Mouse (Mus musculus) limb, embryonic 13.5 days (tissue): ENCODE data around the gene Tex264. TPM values are rescaled to one million over a fixed set of nuclear protein-coding genes. Genes with fewer than 3 reads are reported as not detected.

Experiments
- ATAC-seq: fragments of 200-750 bp; cut with Nextera tagmentation; 2 replicates; pipeline ENCODE4 v1.8.0; 2017; ENCODE audit warnings: low read depth, moderate number of reproducible peaks, moderate TSS enrichment; ENCODE audit not compliant: low FRiP score
- H3K27ac ChIP-seq: fragments of 300-500 bp; sonication (generic); 2 replicates; pipeline ENCODE4 v1.5.1; 2015; ENCODE audit warnings: inconsistent platforms, mild to moderate bottlenecking, moderate library complexity
- H3K27me3 ChIP-seq: fragments of 300-500 bp; sonication (generic); 2 replicates; pipeline ENCODE4 v1.6.1; 2015; ENCODE audit warnings: mild to moderate bottlenecking, inconsistent platforms
- H3K36me3 ChIP-seq: fragments of 300-500 bp; sonication (generic); 2 replicates; pipeline ENCODE4 v1.6.1; 2015; ENCODE audit warnings: inconsistent platforms, mild to moderate bottlenecking, moderate library complexity
- H3K4me1 ChIP-seq: fragments of 300-500 bp; sonication (generic); 2 replicates; pipeline ENCODE4 v1.6.1; 2015; ENCODE audit warnings: inconsistent platforms
- H3K4me2 ChIP-seq: fragments of 300-500 bp; sonication (generic); replicated peaks from 2 replicates; pipeline ENCODE4 v1.6.1; 2015; ENCODE audit warnings: inconsistent platforms, mild to moderate bottlenecking, moderate library complexity
- H3K4me3 ChIP-seq: fragments of 300-500 bp; sonication (generic); 2 replicates; pipeline ENCODE4 v1.5.1; 2015; ENCODE audit warnings: moderate library complexity, mild to moderate bottlenecking, inconsistent platforms
- H3K9ac ChIP-seq: fragments of 300-500 bp; sonication (generic); 2 replicates; pipeline ENCODE4 v1.6.1; 2015; ENCODE audit warnings: mild to moderate bottlenecking, inconsistent platforms
- H3K9me3 ChIP-seq: fragments of 300-500 bp; sonication (generic); 2 replicates; pipeline ENCODE4 v1.6.1; 2016; ENCODE audit warnings: inconsistent platforms
- WGBS: fragments of 180-500 bp; shearing (Covaris S2); methylation state at CpG from one replicate; pipeline ENCODE4 v1.1.7; 2015; 5-methylcytosine and 5-hydroxymethylcytosine counted together
- polyA plus RNA-seq: library from polyadenylated mRNA; unstranded; fragments of >200 nt; fragmentation: Nextera tagmentation; extraction: Ambion mirVana; gene quantifications from 2 replicates; pipeline ENCODE4 v1.2.1, GENCODE M21; 2015

The Tex264 gene
- polyA plus RNA-seq, 1 experiment from 2014 or later: 61.5 TPM

DNA sequence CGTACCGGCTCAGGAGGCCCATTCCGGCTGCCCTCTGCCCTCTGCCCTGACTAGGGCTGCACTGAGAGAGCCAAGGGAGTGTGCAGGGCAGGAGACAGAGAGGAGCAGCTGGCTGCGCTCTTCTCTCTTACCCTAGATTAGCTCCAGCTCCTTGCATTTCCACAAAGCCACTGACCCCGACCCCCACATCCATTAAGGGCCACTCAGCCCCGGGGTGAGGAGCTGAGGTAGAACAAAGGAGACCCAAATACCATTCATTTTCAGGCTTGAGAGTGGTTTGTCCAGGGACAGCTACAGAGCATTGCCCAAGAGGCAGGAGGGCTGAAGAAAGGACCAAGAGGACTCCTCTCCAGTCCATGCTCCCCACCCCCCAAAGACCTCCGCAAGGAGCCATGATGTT, 26.3 kb downstream of the Tex264 start:
- no peak for ATAC-seq
- Histone ChIP-seq H3K27me3 (peaks cover 29% of the 10 kb centered on the region), H3K4me3 (no peak overlapping the region), H3K4me2 (no peak overlapping the region), H3K27ac (no peak overlapping the region), H3K4me1 (peaks cover 8% of the 10 kb centered on the region), H3K9ac (no peak overlapping the region), H3K9me3 (no peaks in the 10 kb centered on the region), H3K36me3 (peaks cover 67% of the 10 kb centered on the region)
- 78% methylated on average over 7 of the region's 7 CpGs for WGBS

DNA sequence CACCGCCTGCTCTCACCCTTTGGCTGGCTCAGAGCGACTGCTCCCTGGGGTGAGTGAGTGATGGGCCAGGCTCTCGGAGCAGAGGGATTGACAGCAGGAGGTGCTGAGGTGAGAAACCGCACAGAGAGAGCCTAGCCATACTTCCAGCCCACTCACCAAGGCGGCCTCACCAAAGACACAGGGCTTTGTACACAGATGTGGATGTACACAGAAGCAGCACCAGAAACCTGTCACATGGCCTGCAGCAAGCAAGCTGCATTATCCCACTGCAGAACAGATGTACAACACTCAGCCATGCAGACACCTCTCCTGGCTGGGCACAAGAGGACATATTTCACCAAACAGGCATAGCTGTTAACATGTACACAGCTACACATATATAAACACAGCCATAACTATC, 28.1 kb downstream of the Tex264 start:
- Histone ChIP-seq H3K9ac (no peak overlapping the region), H3K27me3 (peaks cover 44% of the 10 kb centered on the region), H3K36me3 (peaks cover 49% of the 10 kb centered on the region), H3K27ac (no peak overlapping the region), H3K9me3 (no peaks in the 10 kb centered on the region), H3K4me1 (peaks cover 8% of the 10 kb centered on the region), H3K4me2 (no peak overlapping the region), H3K4me3 (no peak overlapping the region)
- no peak for ATAC-seq
- 33% methylated on average over 5 of the region's 5 CpGs for WGBS

DNA sequence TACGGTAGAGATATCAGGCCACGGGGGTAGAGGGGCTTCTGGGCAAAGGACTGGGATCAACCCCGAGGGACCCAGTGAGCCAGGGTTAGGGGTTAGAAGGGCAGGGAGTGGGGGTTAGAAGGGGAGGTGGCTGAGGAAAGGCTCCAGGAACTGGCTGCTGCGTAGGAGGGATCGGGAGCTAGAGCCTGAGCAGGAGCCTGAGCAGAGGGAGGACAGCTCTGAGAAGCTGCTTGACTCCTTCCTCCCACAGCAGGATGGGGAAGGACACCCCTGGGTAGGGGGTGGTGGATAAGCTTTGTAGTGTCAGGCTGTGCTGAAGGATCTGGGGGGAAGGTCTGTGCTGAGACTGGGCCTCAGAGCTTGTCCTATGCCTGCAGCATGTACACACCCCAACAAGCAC, 28.9 kb downstream of the Tex264 start:
- ATAC-seq: no peak
- 43% methylated on average over 5 of the region's 5 CpGs for WGBS
- no peak overlapping the region for H3K4me3 ChIP-seq
- H3K27me3 ChIP-seq: peaks cover 47% of the 10 kb centered on the region
- peaks cover 41% of the 10 kb centered on the region for H3K36me3 ChIP-seq
- peaks cover 8% of the 10 kb centered on the region for H3K4me1 ChIP-seq
- H3K9me3 ChIP-seq: no peaks in the 10 kb centered on the region
- no peak overlapping the region for H3K4me2 ChIP-seq
- no peak overlapping the region for H3K9ac ChIP-seq
- H3K27ac ChIP-seq: no peak overlapping the region

DNA sequence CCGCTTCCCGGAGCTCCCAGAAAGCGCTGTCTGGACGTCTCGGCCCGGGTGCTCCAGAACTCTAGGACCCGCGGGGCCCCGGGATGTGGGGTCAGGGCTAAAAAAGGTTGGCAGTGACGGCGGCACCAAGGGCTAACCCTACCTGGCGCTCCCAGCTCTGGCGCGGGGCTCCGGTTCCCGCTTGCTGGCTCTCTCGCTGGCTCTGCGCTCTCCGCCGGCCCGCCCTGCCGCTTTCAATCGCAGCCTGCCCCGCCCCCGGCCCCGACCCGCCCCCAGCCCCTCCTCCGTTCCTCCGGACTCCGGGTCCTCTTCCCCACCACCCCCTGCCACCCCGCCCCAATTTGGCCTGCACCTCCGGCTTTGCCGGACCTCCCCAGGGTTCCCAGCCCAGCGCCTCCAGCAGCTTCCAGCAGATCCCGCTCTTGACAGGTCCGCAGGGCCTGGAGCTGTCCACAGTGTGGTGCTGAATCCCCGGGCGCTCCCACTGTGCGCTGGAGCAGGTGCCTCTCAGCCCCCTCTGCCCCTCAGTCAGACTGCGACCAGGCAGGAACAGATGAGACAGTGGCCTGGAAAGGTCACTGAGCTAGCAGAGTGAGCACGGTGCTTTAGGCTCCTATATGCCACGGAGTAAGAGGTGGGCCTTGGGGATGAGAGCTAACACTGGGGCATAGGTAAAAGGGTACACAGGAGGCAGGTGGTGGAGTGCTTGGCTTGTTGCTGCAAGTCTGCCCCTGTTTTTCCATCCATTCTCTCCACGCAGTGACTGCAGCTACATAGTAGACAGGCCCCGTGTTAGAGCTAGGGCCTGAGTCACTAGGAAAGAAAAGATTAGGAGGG, 29.6 kb downstream of the Tex264 start, which contains the start of gene Grm2:
Gene Grm2, minus strand, starts transcription at position 199 of the 837 bp plus-strand sequence.
- no peak within 1 kb of the TSS for H3K27ac ChIP-seq
- peak within 1 kb of the TSS; percentile 70 for H3K4me2 ChIP-seq
- ATAC-seq: peak; percentile 72; the same call in 1 of the 2 replicates
- peak within 1 kb of the TSS; percentile 36 for H3K4me3 ChIP-seq
- peaks cover 34% of the 10 kb centered on the region for H3K36me3 ChIP-seq
- H3K9ac ChIP-seq: no peak within 1 kb of the TSS; the same call in 1 of the 2 replicates
- H3K4me1 ChIP-seq: peaks cover 8% of the 10 kb centered on the region
- 2% methylated on average over 42 of the region's 44 CpGs for WGBS
- H3K9me3 ChIP-seq: no peaks in the 10 kb centered on the region
- H3K27me3 ChIP-seq: peaks cover 47% of the 10 kb centered on the region

DNA sequence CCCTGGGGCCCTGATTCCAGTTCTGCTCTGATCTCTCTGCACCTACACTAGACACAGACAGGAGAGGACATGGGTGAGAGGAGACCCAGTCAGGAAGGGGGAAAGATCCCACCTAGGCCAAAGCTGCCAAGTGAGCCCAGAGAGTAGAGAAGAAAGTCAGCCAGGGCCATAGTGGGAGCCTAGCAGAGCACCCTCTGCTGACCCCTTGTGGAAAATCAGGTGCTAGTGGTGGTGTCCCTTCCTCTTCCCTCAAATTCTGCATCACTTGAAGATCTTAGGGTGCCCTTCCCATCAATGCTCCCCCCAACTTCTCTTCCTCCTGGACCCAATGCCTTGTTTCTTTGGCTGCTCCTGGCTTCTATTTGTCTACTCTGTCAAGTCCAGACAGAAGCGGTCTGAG, 33.0 kb downstream of the Tex264 start:
- 63% methylated on average over 1 of the region's 1 CpGs for WGBS
- H3K9ac ChIP-seq: no peak overlapping the region
- peaks cover 50% of the 10 kb centered on the region for H3K27me3 ChIP-seq
- no peak overlapping the region for H3K27ac ChIP-seq
- ATAC-seq: no peak
- H3K36me3 ChIP-seq: peaks cover 3% of the 10 kb centered on the region; the same call in 1 of the 2 replicates
- H3K4me1 ChIP-seq: peaks cover 8% of the 10 kb centered on the region
- no peaks in the 10 kb centered on the region for H3K9me3 ChIP-seq
- H3K4me3 ChIP-seq: no peak overlapping the region
- no peak overlapping the region for H3K4me2 ChIP-seq

DNA sequence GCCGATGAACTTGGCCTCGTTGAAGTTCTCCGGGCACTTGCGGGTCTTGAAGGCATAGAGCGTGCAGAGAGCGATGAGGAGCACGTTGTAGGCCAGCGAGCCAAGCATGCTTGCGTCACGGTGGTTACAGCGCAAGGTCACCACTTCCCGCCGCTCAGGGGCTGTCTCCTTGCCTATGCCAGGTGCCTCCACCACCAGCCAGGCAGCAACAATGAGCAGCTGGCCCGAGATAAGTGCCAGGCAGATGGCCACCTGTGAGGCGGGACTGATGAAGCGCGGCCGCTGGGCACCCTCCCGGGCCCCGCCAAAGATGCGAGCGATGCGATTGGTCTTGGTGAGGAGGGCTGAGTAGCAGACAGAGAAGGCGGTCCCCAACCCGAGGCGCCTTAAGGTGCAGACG, 38.5 kb downstream of the Tex264 start:
- no peaks in the 10 kb centered on the region for H3K36me3 ChIP-seq
- H3K4me3 ChIP-seq: no peak overlapping the region
- no peaks in the 10 kb centered on the region for H3K4me1 ChIP-seq
- H3K4me2 ChIP-seq: no peak overlapping the region
- peaks cover 11% of the 10 kb centered on the region for H3K27me3 ChIP-seq
- no peaks in the 10 kb centered on the region for H3K9me3 ChIP-seq
- 72% methylated on average over 27 of the region's 27 CpGs for WGBS
- no peak overlapping the region for H3K9ac ChIP-seq
- H3K27ac ChIP-seq: no peak overlapping the region
- no peak for ATAC-seq

DNA sequence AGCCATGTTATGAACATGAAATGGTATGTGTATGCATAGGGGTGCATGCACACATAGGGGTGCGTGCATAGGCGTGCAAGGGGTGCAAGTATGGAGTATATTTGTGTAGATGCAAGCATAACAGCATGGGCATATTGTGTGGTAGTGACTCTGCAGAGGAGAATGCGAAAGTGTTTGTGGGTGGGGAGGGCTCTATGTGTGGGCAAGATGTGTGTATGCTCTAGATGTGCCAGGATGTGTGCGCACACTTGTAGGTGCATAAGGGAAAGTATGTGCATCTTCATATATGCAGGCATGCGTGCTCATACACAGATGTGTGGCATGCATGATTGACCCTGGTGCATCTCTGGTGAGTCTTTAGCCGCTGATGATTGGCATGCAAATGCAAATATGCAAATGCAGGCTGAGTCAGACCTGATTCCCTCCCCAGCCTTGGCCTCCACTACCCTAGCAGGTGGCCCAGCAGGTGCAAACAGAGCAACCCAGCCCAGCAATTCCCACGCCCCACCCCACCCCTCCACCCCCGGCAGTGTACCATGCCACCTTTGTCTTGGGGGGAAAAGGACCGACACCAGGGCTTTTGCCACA, 39.9 kb downstream of the Tex264 start:
- Histone ChIP-seq H3K9ac (no peak overlapping the region), H3K27ac (no peak overlapping the region), H3K27me3 (peaks cover 11% of the 10 kb centered on the region), H3K4me2 (no peak overlapping the region), H3K36me3 (no peaks in the 10 kb centered on the region), H3K9me3 (no peaks in the 10 kb centered on the region), H3K4me1 (no peaks in the 10 kb centered on the region), H3K4me3 (no peak overlapping the region)
- ATAC-seq: no peak
- WGBS: 73% methylated on average over 9 of the region's 9 CpGs

DNA sequence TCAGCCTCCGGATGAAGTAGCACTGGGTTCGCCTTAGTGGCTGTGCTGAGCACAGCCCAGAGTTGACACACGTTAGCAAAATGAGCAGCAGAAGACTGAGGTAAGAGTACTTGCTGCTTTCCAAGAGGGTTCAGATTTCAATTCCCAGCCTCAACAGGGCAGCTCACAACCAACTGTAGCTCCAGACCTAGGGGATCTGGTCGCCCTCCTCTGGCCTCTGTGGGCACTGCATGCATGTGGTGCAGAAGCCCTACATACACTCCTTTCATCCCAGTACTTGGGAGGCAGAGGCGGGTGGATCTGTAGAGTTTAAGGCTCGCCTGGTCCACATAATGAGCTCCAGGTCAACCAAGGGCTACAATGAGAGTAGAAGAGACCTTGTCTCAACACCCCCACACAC, 41.9 kb downstream of the Tex264 start:
- Histone ChIP-seq H3K4me2 (no peak overlapping the region), H3K27me3 (peaks cover 11% of the 10 kb centered on the region), H3K36me3 (no peaks in the 10 kb centered on the region), H3K9ac (no peak overlapping the region), H3K4me1 (no peaks in the 10 kb centered on the region), H3K27ac (no peak overlapping the region), H3K4me3 (no peak overlapping the region), H3K9me3 (no peaks in the 10 kb centered on the region)
- ATAC-seq: no peak
- WGBS: 72% methylated on average over 6 of the region's 6 CpGs

DNA sequence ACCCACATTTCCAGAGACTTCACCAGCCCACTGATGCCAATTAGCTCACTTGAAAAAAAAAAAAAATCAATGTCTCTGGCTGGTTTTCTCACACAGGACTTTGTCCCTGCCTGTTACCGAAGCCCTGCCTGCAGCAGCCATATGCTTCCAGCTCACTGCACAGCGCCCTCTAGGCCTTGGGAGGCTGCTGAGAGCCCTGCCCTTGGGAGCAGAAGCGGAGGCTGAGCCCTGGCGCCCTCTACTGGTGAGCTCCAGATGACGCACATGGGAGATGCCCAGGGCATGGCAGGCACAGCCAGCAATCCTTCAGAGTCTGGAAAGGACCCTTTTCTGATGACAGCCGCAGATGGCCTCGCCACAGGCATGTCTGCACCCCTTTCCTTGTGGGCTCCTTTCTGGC, 42.6 kb downstream of the Tex264 start:
- H3K9me3 ChIP-seq: no peaks in the 10 kb centered on the region
- 27% methylated on average over 7 of the region's 7 CpGs for WGBS
- no peaks in the 10 kb centered on the region for H3K4me1 ChIP-seq
- peaks cover 11% of the 10 kb centered on the region for H3K27me3 ChIP-seq
- H3K4me2 ChIP-seq: no peak overlapping the region
- H3K4me3 ChIP-seq: no peak overlapping the region
- H3K36me3 ChIP-seq: no peaks in the 10 kb centered on the region
- H3K27ac ChIP-seq: no peak overlapping the region
- no peak for ATAC-seq
- H3K9ac ChIP-seq: no peak overlapping the region

DNA sequence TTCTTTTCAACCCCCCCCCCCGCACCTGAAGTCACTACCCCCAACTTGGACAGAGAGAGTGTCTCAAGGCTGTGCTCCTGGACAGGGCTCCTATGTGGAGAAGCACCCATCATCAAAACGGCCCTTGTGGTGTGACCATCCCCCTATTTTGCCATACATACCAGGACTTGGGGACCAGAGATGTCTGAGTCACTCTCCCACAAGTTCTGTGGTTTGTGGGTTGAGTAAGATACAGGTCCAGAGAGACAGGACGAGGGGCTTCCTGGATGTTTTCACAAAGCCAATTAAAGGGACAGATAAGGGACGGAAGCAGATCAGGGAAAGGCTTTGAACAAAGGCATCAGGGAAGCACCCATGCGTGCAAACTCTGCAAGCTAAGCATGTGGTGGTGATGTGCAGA, 44.4 kb downstream of the Tex264 start:
- H3K9ac ChIP-seq: no peak overlapping the region
- no peak overlapping the region for H3K4me3 ChIP-seq
- H3K27ac ChIP-seq: no peak overlapping the region
- H3K4me1 ChIP-seq: no peaks in the 10 kb centered on the region
- no peaks in the 10 kb centered on the region for H3K27me3 ChIP-seq
- no peak overlapping the region for H3K4me2 ChIP-seq
- H3K36me3 ChIP-seq: no peaks in the 10 kb centered on the region
- 60% methylated on average over 5 of the region's 5 CpGs for WGBS
- no peak for ATAC-seq
- H3K9me3 ChIP-seq: no peaks in the 10 kb centered on the region

DNA sequence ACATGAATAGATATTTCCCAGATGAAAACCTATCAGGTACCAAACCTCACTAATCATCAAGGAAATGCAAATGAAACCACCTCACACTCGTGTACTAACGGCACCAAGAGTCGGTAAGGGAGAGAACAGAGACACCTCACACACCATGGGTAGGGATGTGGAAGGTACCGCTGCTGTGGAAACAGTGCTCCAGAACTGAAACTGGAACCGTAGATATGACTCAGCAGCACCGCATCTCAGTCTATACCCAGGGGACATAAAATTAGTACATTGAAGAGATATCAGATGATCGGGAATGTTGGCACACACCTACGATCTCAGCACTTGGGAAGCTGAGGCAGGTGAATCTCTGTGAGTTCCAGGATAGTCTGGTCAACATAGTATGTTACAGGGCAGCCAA, 47.6 kb downstream of the Tex264 start:
- Histone ChIP-seq H3K4me2 (no peak overlapping the region), H3K9me3 (no peaks in the 10 kb centered on the region), H3K4me1 (no peaks in the 10 kb centered on the region), H3K27ac (no peak overlapping the region), H3K27me3 (no peaks in the 10 kb centered on the region), H3K4me3 (no peak overlapping the region), H3K36me3 (no peaks in the 10 kb centered on the region), H3K9ac (no peak overlapping the region)
- no peak for ATAC-seq
- WGBS: 91% methylated on average over 8 of the region's 8 CpGs

DNA sequence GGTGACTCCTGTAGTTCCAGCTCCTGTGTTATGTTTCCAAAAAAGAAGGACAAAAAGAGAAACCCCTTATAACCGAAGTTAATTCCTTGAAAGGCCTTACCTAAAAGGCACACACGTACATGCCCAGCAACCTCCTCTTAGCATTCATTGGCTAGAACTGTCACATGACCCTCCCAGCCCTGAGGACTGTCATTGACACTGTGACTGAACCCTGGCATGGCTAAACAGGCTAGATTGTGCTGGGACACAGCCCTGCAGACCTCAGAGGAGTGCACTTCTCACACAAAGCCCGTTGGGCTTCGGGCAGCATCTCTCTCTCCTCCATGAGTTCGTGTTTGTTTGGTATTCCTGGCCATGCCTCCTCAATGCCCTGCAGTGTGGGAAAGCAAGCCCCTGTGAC, 53.5 kb downstream of the Tex264 start:
- ATAC-seq: no peak
- 68% methylated on average over 5 of the region's 5 CpGs for WGBS
- no peak overlapping the region for H3K4me3 ChIP-seq

More for the DNA sequence above, 53.5 kb downstream of the Tex264 start:
- H3K4me2 ChIP-seq: no peak overlapping the region
- 0 out of 2 replicates have a peak, but pooled peaks cover 7% of the 10 kb centered on the region for H3K4me1 ChIP-seq
- H3K27me3 ChIP-seq: no peaks in the 10 kb centered on the region
- no peak overlapping the region for H3K9ac ChIP-seq
- H3K9me3 ChIP-seq: no peaks in the 10 kb centered on the region
- no peak overlapping the region for H3K27ac ChIP-seq
- no peaks in the 10 kb centered on the region for H3K36me3 ChIP-seq
